Mouse (Mus musculus): ENCODE results near the gene Phldb1.

DNA sequence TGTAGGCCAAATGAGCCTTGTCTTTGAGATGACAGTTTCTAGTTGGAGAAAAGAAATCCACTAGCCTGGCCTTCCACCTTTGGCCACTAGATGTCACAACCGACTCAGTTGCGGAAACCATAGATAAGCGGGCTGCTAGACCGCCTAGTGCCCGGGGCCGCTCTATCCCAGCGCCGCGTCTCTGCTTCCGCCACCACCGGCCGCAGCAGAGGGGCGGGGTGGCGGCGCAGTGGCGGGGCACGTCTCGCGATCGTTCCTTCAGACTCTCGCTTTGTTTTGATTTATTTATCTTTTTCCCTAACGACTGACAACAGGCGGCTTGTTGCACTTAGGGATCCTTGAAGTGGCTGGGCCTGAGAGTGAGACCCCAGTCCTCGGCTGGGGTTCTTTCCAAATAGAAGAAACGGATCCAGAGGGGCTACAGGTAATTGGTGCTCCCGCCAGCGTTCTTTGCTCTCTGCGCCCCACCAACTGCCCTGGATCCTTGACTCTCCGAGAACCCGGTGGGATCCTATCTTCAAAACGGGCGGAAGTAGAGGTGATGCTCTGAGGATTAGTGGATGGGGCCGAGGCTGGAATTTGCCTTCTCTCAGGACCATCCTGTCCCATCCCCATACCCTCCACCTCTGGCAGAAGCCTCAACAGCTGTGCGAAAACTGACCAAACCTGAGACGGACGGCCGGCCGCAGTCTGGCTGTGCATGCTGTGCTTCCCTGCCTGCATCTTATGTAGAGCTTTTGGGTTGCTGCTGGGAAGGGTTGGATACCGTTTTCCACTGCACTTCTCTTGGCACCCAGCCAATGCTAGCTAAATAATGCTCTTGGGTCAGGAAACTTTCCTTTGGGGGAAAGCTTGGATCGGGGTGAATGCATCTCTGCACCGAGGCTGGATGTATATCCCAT lies 38.0 kb upstream of the Phldb1 start:
- TF ChIP-seq POLR2A (IDR thresholded peaks at IDR 0.05; ENCODE audit: low read depth, low read length): peak; percentile 29; the same call in 1 of the 2 replicates
- peak; percentile 61; the same call in 1 of the 2 replicates for TF ChIP-seq CTCF (IDR thresholded peaks at IDR 0.05; ENCODE audit: extremely low read depth, insufficient read depth, insufficient read length, insufficient replicate concordance)
